ENCODE assay signal across 16 mouse cellular contexts in the genomic region with DNA sequence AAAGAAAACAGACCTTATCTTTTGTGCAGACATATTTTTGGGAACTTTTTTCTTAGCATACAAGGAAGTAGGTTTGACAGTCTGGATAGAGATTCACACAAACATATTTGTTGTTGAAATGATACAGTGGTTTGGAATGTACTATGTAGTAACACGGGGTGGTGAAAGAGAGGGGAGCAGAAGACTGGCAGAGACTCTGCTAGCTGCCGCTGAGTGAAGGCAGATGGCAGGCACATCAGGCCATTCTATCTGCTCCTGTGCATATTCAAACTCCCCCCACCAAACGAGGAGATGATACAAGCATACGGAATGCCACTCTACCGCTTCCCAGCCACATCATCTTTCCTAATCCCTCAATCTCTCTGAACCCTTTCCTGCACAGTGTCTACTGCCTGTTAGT.
DNase-seq lines count a peak whose midpoint lies in the region; ATAC-seq lines count a peak whose summit lies in the region.
"Had no signal": no experiment of that assay in that cellular context is flagged by ENCODE, and none has a peak within 500 bp of the region (broad histone marks: within the 10 kb centered on the region; RNA-seq: fewer than 3 reads in every experiment).

No protein-coding gene starts in this region.

- no peak overlapping the region for H3K27ac ChIP-seq in embryonic facial prominence, embryonic 14.5 days (replicated peaks; ENCODE audit: low read depth, low read length)
- H3K27ac ChIP-seq in embryonic facial prominence, embryonic 10.5 days (replicated peaks), result no peak overlapping the region
- H3K27ac ChIP-seq in midbrain, embryonic 11.5 days (ENCODE audit: low read depth, low read length), result no peak overlapping the region
- no peak overlapping the region for H3K27ac ChIP-seq in midbrain, embryonic 15.5 days
- H3K27ac ChIP-seq in lung, embryonic 16.5 days (ENCODE audit: low read length), result no peak overlapping the region
- H3K27ac ChIP-seq: embryonic facial prominence, embryonic 15.5 days; heart, embryonic 13.5 days; limb, embryonic 15.5 days; neural tube, embryonic 15.5 days had no signal

- H3K9me3 ChIP-seq in embryonic facial prominence, embryonic 14.5 days (ENCODE audit: control insufficient read depth, low read length), result no peaks in the 10 kb centered on the region
- no peaks in the 10 kb centered on the region for H3K9me3 ChIP-seq in embryonic facial prominence, embryonic 10.5 days
- no peaks in the 10 kb centered on the region for H3K9me3 ChIP-seq in midbrain, embryonic 11.5 days (ENCODE audit: control insufficient read depth, low read length)
- H3K9me3 ChIP-seq in midbrain, embryonic 15.5 days, result no peaks in the 10 kb centered on the region
- no peaks in the 10 kb centered on the region for H3K9me3 ChIP-seq in lung, embryonic 16.5 days (ENCODE audit: control insufficient read depth, low read length)
- H3K9me3 ChIP-seq: embryonic facial prominence, embryonic 15.5 days; heart, embryonic 13.5 days; limb, embryonic 15.5 days; neural tube, embryonic 15.5 days had no signal

- H3K36me3 ChIP-seq in embryonic facial prominence, embryonic 14.5 days (ENCODE audit: control insufficient read depth, insufficient read depth, low read length), result no peaks in the 10 kb centered on the region
- H3K36me3 ChIP-seq in embryonic facial prominence, embryonic 10.5 days (replicated peaks), result no peaks in the 10 kb centered on the region
- H3K36me3 ChIP-seq in midbrain, embryonic 11.5 days (ENCODE audit: control insufficient read depth, insufficient read depth, low read length), result no peaks in the 10 kb centered on the region
- no peaks in the 10 kb centered on the region for H3K36me3 ChIP-seq in midbrain, embryonic 15.5 days (replicated peaks)
- H3K36me3 ChIP-seq in lung, embryonic 16.5 days (ENCODE audit: control insufficient read depth, insufficient read depth, low read length), result no peaks in the 10 kb centered on the region
- H3K36me3 ChIP-seq: embryonic facial prominence, embryonic 15.5 days; heart, embryonic 13.5 days; limb, embryonic 15.5 days; neural tube, embryonic 15.5 days had no signal

- peaks cover 1% of the 10 kb centered on the region; the same call in 1 of the 2 replicates for H3K4me1 ChIP-seq in embryonic facial prominence, embryonic 14.5 days (ENCODE audit: control insufficient read depth, insufficient read depth, low read length)
- peaks cover 10% of the 10 kb centered on the region for H3K4me1 ChIP-seq in embryonic facial prominence, embryonic 10.5 days
- no peaks in the 10 kb centered on the region for H3K4me1 ChIP-seq in midbrain, embryonic 11.5 days (ENCODE audit: control insufficient read depth, insufficient read depth, low read length)
- no peaks in the 10 kb centered on the region for H3K4me1 ChIP-seq in midbrain, embryonic 15.5 days
- H3K4me1 ChIP-seq in lung, embryonic 16.5 days (replicated peaks; ENCODE audit: control insufficient read depth, insufficient read depth, low read length), result no peaks in the 10 kb centered on the region
- H3K4me1 ChIP-seq: neural tube, embryonic 15.5 days had no signal

- peak; percentile 13 for DNase-seq in embryonic facial prominence, embryonic 14.5 days (ENCODE audit: low spot score)
- no peak for DNase-seq in embryonic facial prominence, embryonic 10.5 days (ENCODE audit: low spot score)
- DNase-seq in midbrain, embryonic 11.5 days (ENCODE audit: low spot score, missing footprints), result peak; percentile 14
- no peak for DNase-seq in adrenal gland, postnatal 10 days
- no peak for DNase-seq in kidney, adult 11 months
- DNase-seq in cerebellum, adult 18-20 months, result no peak
- DNase-seq: adrenal gland, postnatal 14 days; cerebellum, adult 9-10 months; right cerebral cortex, postnatal 4 days; thymus, postnatal 14 days had no signal

- 62% methylated on average over 5 of the region's 5 CpGs for WGBS in embryonic facial prominence, embryonic 14.5 days
- WGBS in embryonic facial prominence, embryonic 10.5 days, result 85% methylated on average over 5 of the region's 5 CpGs
- 88% methylated on average over 5 of the region's 5 CpGs for WGBS in midbrain, embryonic 11.5 days
- WGBS in midbrain, embryonic 15.5 days, result 80% methylated on average over 5 of the region's 5 CpGs
- 57% methylated on average over 5 of the region's 5 CpGs for WGBS in lung, embryonic 16.5 days

- H3K4me3 ChIP-seq in embryonic facial prominence, embryonic 14.5 days (ENCODE audit: low read depth, low read length), result no peak overlapping the region
- no peak overlapping the region for H3K4me3 ChIP-seq in embryonic facial prominence, embryonic 10.5 days
- no peak overlapping the region for H3K4me3 ChIP-seq in midbrain, embryonic 11.5 days (ENCODE audit: low read depth, low read length)
- no peak overlapping the region for H3K4me3 ChIP-seq in midbrain, embryonic 15.5 days
- H3K4me3 ChIP-seq in lung, embryonic 16.5 days (ENCODE audit: low read length), result no peak overlapping the region
- H3K4me3 ChIP-seq: embryonic facial prominence, embryonic 15.5 days; heart, embryonic 13.5 days; limb, embryonic 15.5 days; neural tube, embryonic 15.5 days had no signal

- ATAC-seq in embryonic facial prominence, embryonic 14.5 days (ENCODE audit: low read depth), result no peak
- no peak for ATAC-seq in midbrain, embryonic 11.5 days (ENCODE audit: low FRiP score)
- no peak for ATAC-seq in midbrain, embryonic 15.5 days (replicated peaks)
- peak; percentile 90 for ATAC-seq in lung, embryonic 16.5 days (ENCODE audit: low read depth)

- H3K4me2 ChIP-seq in embryonic facial prominence, embryonic 14.5 days (ENCODE audit: low read depth, low read length), result no peak overlapping the region
- H3K4me2 ChIP-seq in midbrain, embryonic 11.5 days, result no peak overlapping the region
- no peak overlapping the region for H3K4me2 ChIP-seq in midbrain, embryonic 15.5 days
- H3K4me2 ChIP-seq in lung, embryonic 16.5 days (ENCODE audit: low read depth, low read length), result no peak overlapping the region
- H3K4me2 ChIP-seq: embryonic facial prominence, embryonic 15.5 days; heart, embryonic 13.5 days; limb, embryonic 15.5 days; neural tube, embryonic 15.5 days had no signal

- no peak overlapping the region for H3K9ac ChIP-seq in embryonic facial prominence, embryonic 14.5 days (ENCODE audit: low read depth, low read length)
- no peak overlapping the region for H3K9ac ChIP-seq in midbrain, embryonic 11.5 days (ENCODE audit: low read length)
- no peak overlapping the region for H3K9ac ChIP-seq in midbrain, embryonic 15.5 days
- H3K9ac ChIP-seq in lung, embryonic 16.5 days (ENCODE audit: low read length), result no peak overlapping the region
- H3K9ac ChIP-seq: embryonic facial prominence, embryonic 15.5 days; heart, embryonic 13.5 days; limb, embryonic 15.5 days; neural tube, embryonic 15.5 days had no signal

- H3K27me3 ChIP-seq in embryonic facial prominence, embryonic 14.5 days (replicated peaks; ENCODE audit: control insufficient read depth, insufficient read depth, low read length), result no peaks in the 10 kb centered on the region
- H3K27me3 ChIP-seq in embryonic facial prominence, embryonic 10.5 days (replicated peaks; ENCODE audit: low read depth, poor library complexity, severe bottlenecking), result no peaks in the 10 kb centered on the region
- no peaks in the 10 kb centered on the region for H3K27me3 ChIP-seq in midbrain, embryonic 11.5 days (ENCODE audit: control insufficient read depth, insufficient read depth, low read length)
- no peaks in the 10 kb centered on the region for H3K27me3 ChIP-seq in midbrain, embryonic 15.5 days (replicated peaks)
- no peaks in the 10 kb centered on the region for H3K27me3 ChIP-seq in lung, embryonic 16.5 days (ENCODE audit: control insufficient read depth, insufficient read depth, low read depth, low read length)
- H3K27me3 ChIP-seq: embryonic facial prominence, embryonic 15.5 days; heart, embryonic 13.5 days; limb, embryonic 15.5 days; neural tube, embryonic 15.5 days had no signal

Comparison
In these comparisons a context has a peak if more than half of its experiments do, and no peak if none do; other contexts are left out.
1. DNase-seq: peak in embryonic facial prominence, embryonic 14.5 days (single experiment) and midbrain, embryonic 11.5 days (single experiment); none in embryonic facial prominence, embryonic 10.5 days (single experiment), adrenal gland, postnatal 10 days (single experiment), kidney, adult 11 months (single experiment) and cerebellum, adult 18-20 months (0 of 2).